Mouse (Mus musculus) thymus, postnatal 0 days (tissue): Measurements from ENCODE around the gene Fuca2. TPM values are rescaled to one million over a fixed set of nuclear protein-coding genes. Genes with fewer than 3 reads are reported as not detected.
A peak's percentile ranks its signal among the peaks of the same experiment; 100 is the strongest.

ENCODE experiments used
- DNase-seq: peaks from one replicate; pipeline ENCODE4 v3.0.0-alpha.2; 2015; ENCODE audit warnings: low spot score
- polyA plus RNA-seq: library from polyadenylated mRNA; unstranded; fragments of >200 nt; fragmentation: Nextera tagmentation; extraction: Ambion mirVana; gene quantifications from 2 replicates; pipeline ENCODE4 v1.2.1, GENCODE M21; 2015

Gene Fuca2
- polyA plus RNA-seq, 1 experiment from 2014 or later = 50.9 TPM

- no peak for DNase-seq
These were observed 28.8 kb downstream of the Fuca2 start for GRCm38 (mm10) chr10:13528155-13528554.

- DNase-seq = no peak
These were observed 35.4 kb downstream of the Fuca2 start for GRCm38 (mm10) chr10:13534751-13535150.

GRCm38 (mm10) chr10:13536706-13537105 lies 37.4 kb downstream of the Fuca2 start:
- DNase-seq = no peak

- no peak for DNase-seq
These were observed 40.5 kb downstream of the Fuca2 start for GRCm38 (mm10) chr10:13539769-13540333.

GRCm38 (mm10) chr10:13541721-13542120 lies 42.4 kb downstream of the Fuca2 start:
- DNase-seq = no peak

- peak; percentile 92 for DNase-seq
These were observed 53.5 kb downstream of the Fuca2 start, which contains the start of the genes Adat2 and Pex3 for GRCm38 (mm10) chr10:13552646-13553497. Gene Adat2, plus strand, starts transcription at chr10:13552894. Gene Pex3, minus strand, starts transcription at chr10:13553142.

- no peak for DNase-seq
These were observed 54.2 kb downstream of the Fuca2 start for GRCm38 (mm10) chr10:13553498-13553985.

- no peak for DNase-seq
These were observed 55.0 kb downstream of the Fuca2 start for GRCm38 (mm10) chr10:13554316-13554715.

GRCm38 (mm10) chr10:13560014-13560674 lies 60.8 kb downstream of the Fuca2 start:
- DNase-seq = no peak

GRCm38 (mm10) chr10:13564364-13565079 lies 65.2 kb downstream of the Fuca2 start:
- peak; percentile 65 for DNase-seq

GRCm38 (mm10) chr10:13565080-13565448 lies 65.7 kb downstream of the Fuca2 start:
- DNase-seq = no peak

GRCm38 (mm10) chr10:13566393-13566792 lies 67.1 kb downstream of the Fuca2 start:
- no peak for DNase-seq

Other genes starting within 250 kb of the Fuca2 start
- 6.8 and 7.0 TPM in 2 replicates for gene Phactr2, start 25.1 kb upstream of the Fuca2 start, polyA plus RNA-seq
- 6.7 and 6.9 TPM in 2 replicates for gene Adat2, start 53.4 kb downstream of the Fuca2 start, polyA plus RNA-seq
- gene Pex3, start 53.6 kb downstream of the Fuca2 start, polyA plus RNA-seq = 24.0 and 24.6 TPM in 2 replicates